Comparison of ENCODE assay signal across 8 mouse cellular contexts in genomic region chr4:72197888-72198605, GRCm38 (mm10). TPM values are rescaled to one million over a fixed set of nuclear protein-coding genes. Genes with fewer than 3 reads are reported as not detected.
DNase-seq lines count a peak whose midpoint lies in the region; ATAC-seq and TF ChIP-seq lines count a peak whose summit lies in the region.

No protein-coding gene starts in this region.

- TF ChIP-seq CTCF in liver, embryonic 14.5 days (IDR thresholded peaks at IDR 0.05; ENCODE audit: low read depth) = no peak
- no peak for TF ChIP-seq CTCF in olfactory bulb, adult 2 months (IDR thresholded peaks at IDR 0.05; ENCODE audit: insufficient read depth, low read depth, low read length)

- H3K4me2 ChIP-seq in forebrain, embryonic 15.5 days (replicated peaks) = peak overlapping the region; percentile 86
- H3K4me2 ChIP-seq in intestine, embryonic 15.5 days (replicated peaks) = peak overlapping the region; percentile 83
- H3K4me2 ChIP-seq in liver, embryonic 14.5 days (ENCODE audit: low read depth) = peak overlapping the region; percentile 97

- intact Hi-C loops in heart, postnatal 25 days (cut with DNase I) = loop anchor here (10.0 kb wide), 1 partner anchor 133 kb away; no protein-coding TSS in a partner anchor

- peak overlapping the region; percentile 97 for H3K4me3 ChIP-seq in forebrain, embryonic 15.5 days
- peak overlapping the region; percentile 82 for H3K4me3 ChIP-seq in intestine, embryonic 15.5 days (replicated peaks)
- peak overlapping the region; percentile 25 to 84 for H3K4me3 ChIP-seq in liver, embryonic 14.5 days (ENCODE audit: insufficient read depth in 1 of 2, low read depth in 2 of 2, low read length in 2 of 2)
- peak overlapping the region; percentile 12; the same call in 1 of the 2 replicates for H3K4me3 ChIP-seq in olfactory bulb, adult 2 months (ENCODE audit: insufficient read depth, low read depth, low read length)

- H3K27me3 ChIP-seq in forebrain, embryonic 15.5 days = no peaks in the 10 kb centered on the region
- no peaks in the 10 kb centered on the region for H3K27me3 ChIP-seq in intestine, embryonic 15.5 days (replicated peaks)
- peaks cover 11% of the 10 kb centered on the region for H3K27me3 ChIP-seq in liver, embryonic 14.5 days (ENCODE audit: control insufficient read depth, insufficient read depth, low read length)

- 6% methylated on average over 7 of the region's 7 CpGs for WGBS in forebrain, embryonic 15.5 days
- 18% methylated on average over 7 of the region's 7 CpGs for WGBS in intestine, embryonic 15.5 days
- WGBS in liver, embryonic 14.5 days (ENCODE audit: insufficient replicate concordance) = 52% methylated on average over 7 of the region's 7 CpGs
- WGBS in olfactory bulb, adult 2 months = 29% methylated on average over 7 of the region's 7 CpGs

- H3K9ac ChIP-seq in forebrain, embryonic 15.5 days (replicated peaks) = peak overlapping the region; percentile 82
- H3K9ac ChIP-seq in intestine, embryonic 15.5 days = peak overlapping the region; percentile 81
- peak overlapping the region; percentile 18 for H3K9ac ChIP-seq in liver, embryonic 14.5 days (replicated peaks)

- ATAC-seq in forebrain, embryonic 15.5 days (replicated peaks) = no peak
- ATAC-seq in intestine, embryonic 15.5 days = no peak
- no peak for ATAC-seq in liver, embryonic 14.5 days (ENCODE audit: insufficient read depth)
- no peak for ATAC-seq in inflammation-experienced regulatory T-cells, adult 6 months

- peak; percentile 89 for DNase-seq in heart, adult 11 months
- DNase-seq in heart, postnatal 25 days (ENCODE audit: low spot score) = no peak
- DNase-seq in adrenal gland, postnatal 10 days = peak; percentile 80
- DNase-seq in liver, embryonic 14.5 days (ENCODE audit: low read depth in 3 of 3, low spot score in 3 of 3) = peak in 1 of 3 experiments; percentile 6

- no peak for TF ChIP-seq EP300 in liver, embryonic 14.5 days (IDR thresholded peaks at IDR 0.05; ENCODE audit: low read depth)

- no peak for TF ChIP-seq POLR2A in olfactory bulb, adult 2 months (IDR thresholded peaks at IDR 0.05; ENCODE audit: insufficient read depth, low read depth, low read length)

- H3K9me3 ChIP-seq in forebrain, embryonic 15.5 days = no peaks in the 10 kb centered on the region
- no peaks in the 10 kb centered on the region for H3K9me3 ChIP-seq in intestine, embryonic 15.5 days
- no peaks in the 10 kb centered on the region for H3K9me3 ChIP-seq in liver, embryonic 14.5 days (ENCODE audit: control insufficient read depth, low read length)

- peak overlapping the region; percentile 96; the same call in 1 of the 2 replicates for H3K27ac ChIP-seq in forebrain, embryonic 15.5 days (replicated peaks)
- H3K27ac ChIP-seq in intestine, embryonic 15.5 days = no peak overlapping the region
- no peak overlapping the region for H3K27ac ChIP-seq in liver, embryonic 14.5 days
- no peak overlapping the region for H3K27ac ChIP-seq in olfactory bulb, adult 2 months (ENCODE audit: insufficient read depth, low read depth, low read length)

- H3K4me1 ChIP-seq in forebrain, embryonic 15.5 days = peaks cover 66% of the 10 kb centered on the region
- H3K4me1 ChIP-seq in intestine, embryonic 15.5 days (replicated peaks) = peaks cover 5% of the 10 kb centered on the region; the same call in 1 of the 2 replicates
- peaks cover 3 to 11% of the 10 kb centered on the region in 2 experiments; a peak in 3 of 4 replicates for H3K4me1 ChIP-seq in liver, embryonic 14.5 days (replicated peaks; ENCODE audit: control insufficient read depth in 2 of 2, insufficient read depth in 2 of 2, low read length in 1 of 2)
- peaks cover 3% of the 10 kb centered on the region for H3K4me1 ChIP-seq in olfactory bulb, adult 2 months (ENCODE audit: control insufficient read depth, insufficient read depth, low read length)

- no peaks in the 10 kb centered on the region for H3K36me3 ChIP-seq in forebrain, embryonic 15.5 days
- H3K36me3 ChIP-seq in intestine, embryonic 15.5 days = no peaks in the 10 kb centered on the region
- H3K36me3 ChIP-seq in liver, embryonic 14.5 days (replicated peaks; ENCODE audit: control insufficient read depth, insufficient read depth, low read depth) = peaks cover 3% of the 10 kb centered on the region

RNA-seq across cellular contexts. Expression of gene Tle1, which starts 2.7 kb away (rescaled TPM):
- 10 to 100 TPM in 1 of 2 experiments, 1 to 10 TPM in 1; 7.9 to 10.1 TPM for total RNA-seq in heart, postnatal 25 days (2021)
- 10 to 100 TPM; 43.4 to 50.9 TPM for total RNA-seq in adrenal gland, postnatal 10 days (2021)
- 38.2 and 40.0 TPM in 2 replicates for polyA plus RNA-seq in forebrain, embryonic 15.5 days (2015; fragmentation: Nextera tagmentation; extraction: Ambion mirVana)
- 18.0 and 19.9 TPM in 2 replicates for polyA plus RNA-seq in intestine, embryonic 15.5 days (2015; fragmentation: Nextera tagmentation; extraction: Ambion mirVana)
- polyA plus RNA-seq in liver, embryonic 14.5 days (2012; rRNA removed) = 9.1 and 9.4 TPM in 2 replicates
- polyA plus RNA-seq in liver, embryonic 14.5 days (2014; fragmentation: Nextera tagmentation; extraction: Ambion mirVana) = 5.8 and 7.7 TPM in 2 replicates
- not detected in 2 replicates for polyA plus RNA-seq in olfactory bulb, adult 2 months (2012; ENCODE audit: insufficient read depth, insufficient read length, low replicate concordance, missing spikeins)
- 1 to 10 TPM in 1 of 3 experiments, under 1 TPM in 2; 0.25 to 1.4 (median 0.91) TPM for polyA plus RNA-seq in inflammation-experienced regulatory T-cells, adult 6 months (2017; shearing (Covaris generic))

Comparison
In these comparisons a context has a peak if more than half of its experiments do, and no peak if none do; other contexts are left out.
1. H3K4me3 ChIP-seq: peak in every context shown above with its lines; median percentile 97 in forebrain, embryonic 15.5 days; 82 in intestine, embryonic 15.5 days; 54 in liver, embryonic 14.5 days; 12 in olfactory bulb, adult 2 months.
2. H3K9ac ChIP-seq: peak in every context shown above with its lines; median percentile 82 in forebrain, embryonic 15.5 days; 81 in intestine, embryonic 15.5 days; 18 in liver, embryonic 14.5 days.